Mouse (Mus musculus) ovary, postnatal 36 days (tissue): ENCODE measurements around the gene Ankrd60.

Source experiments
- DNase-seq: peaks from one replicate; pipeline ENCODE4 v3.0.0; 2022; ENCODE audit warnings: low spot score, mixed read lengths

Ankrd60 gene

DNA sequence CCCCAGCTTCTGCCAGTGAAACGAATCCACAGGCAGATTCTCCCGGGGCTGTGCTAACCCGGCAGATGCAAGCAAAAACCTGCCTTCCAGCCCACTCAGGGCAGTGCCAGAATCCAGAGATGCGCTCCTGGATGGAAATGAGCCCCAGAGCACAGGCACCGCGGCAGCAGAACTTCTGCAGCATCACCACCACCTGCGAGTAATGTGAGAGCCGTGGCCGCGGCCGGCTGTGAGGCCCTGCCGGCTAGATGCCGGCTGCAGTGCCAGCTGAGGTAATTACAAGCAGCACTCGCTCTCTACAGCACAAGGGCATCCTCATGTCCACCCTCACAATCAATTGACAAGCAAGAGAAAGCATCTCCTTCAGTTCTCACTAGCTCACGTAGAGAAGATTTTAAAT is 6.2 kb upstream of the Ankrd60 start:
- DNase-seq, result no peak

DNA sequence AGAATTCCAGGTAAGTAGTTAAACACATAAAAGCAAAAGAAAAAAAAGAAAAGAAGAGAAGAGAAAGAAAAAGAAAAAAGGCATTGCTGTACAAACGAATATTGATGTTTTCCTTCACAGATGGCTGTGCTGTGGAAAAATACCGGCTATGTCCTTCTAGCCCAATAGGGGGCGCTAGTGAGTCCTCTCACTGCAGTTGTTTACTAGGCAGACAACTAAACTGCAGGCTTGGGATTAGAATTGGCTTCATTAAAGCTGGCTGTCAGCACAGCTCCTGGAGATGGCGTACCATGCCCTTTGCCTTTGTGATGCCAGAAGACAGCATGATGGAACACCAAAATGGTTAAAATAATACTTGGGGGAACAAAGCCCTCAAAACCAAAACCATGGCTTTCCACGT is 5.3 kb upstream of the Ankrd60 start:
- no peak for DNase-seq

DNA sequence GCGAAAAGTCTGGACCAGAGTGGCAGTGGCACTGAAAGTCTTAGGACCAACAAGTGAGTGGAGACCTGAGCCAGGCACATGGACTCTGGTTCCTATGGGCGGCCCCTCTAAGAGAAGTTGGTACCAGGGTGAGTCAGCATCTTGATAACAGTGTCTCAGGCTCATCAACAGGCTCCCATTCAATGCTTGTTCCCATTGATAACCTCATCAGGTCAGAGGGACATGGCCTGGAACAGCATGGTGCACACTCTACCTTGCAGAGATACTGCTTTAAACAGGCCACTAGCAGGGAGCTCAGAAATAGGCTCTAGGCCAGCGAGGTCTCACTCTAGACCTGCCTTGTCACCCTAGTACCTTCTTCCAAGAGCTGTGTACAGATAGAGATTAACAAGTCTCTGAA is 4.7 kb upstream of the Ankrd60 start:
- no peak for DNase-seq

DNA sequence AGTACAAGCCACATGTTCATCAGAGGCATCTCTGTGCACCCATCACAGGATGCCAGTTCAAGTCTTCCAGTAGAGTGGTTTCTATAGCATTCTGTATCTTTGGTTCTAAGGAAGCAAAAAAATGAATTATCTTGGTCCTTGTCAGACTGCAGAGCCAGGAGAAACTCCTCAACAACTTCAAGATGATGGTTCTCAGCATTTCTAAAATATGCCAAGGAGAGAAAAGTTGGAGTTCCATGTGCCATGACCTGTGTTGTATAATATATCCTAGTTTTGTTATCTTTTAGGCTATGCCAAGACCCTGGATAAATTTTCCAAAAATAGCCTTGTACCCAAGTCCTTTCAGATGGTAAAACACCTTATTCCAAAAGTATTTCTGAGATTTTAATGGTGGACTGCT is 2.9 kb upstream of the Ankrd60 start:
- no peak for DNase-seq

DNA sequence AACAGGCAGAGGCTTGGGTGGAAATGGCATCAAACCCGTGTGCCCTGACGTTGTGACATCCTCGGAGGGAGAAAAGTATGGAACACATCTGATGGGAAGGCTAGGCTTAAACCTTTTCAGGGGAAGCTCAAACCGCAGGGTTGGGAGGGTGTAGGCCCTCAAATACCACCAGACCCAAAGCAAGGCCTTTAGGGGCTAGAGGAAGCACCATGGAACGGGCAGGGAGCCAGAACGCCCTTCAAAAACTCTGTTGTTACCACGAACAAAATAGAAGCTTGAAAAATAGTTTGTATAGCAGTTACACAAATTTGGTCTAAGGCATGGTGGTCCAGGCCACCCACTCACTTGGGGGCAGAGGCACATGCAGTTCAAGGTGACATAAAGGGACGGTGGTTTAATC is 430 bp upstream of the Ankrd60 start:
- DNase-seq, result no peak

DNA sequence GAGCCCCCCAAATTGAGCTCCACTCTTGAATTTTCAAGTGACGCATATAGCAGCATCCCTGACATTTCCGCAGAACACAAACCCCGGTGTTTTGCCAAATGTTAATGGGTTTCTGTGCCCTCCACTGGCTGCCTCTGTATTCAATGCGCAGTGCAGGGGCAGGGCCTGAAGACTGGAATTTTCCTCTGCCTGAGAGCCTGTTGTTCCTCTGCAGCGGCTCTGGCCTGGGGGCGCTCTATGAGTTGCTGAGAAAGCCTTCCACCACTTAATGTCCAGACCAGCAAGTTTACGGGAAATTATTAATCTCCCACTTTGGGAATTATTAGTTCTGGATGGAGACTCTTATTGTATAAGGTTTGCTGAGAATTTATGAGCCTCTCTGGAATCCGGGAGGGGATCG is 14.0 kb downstream of the Ankrd60 start:
- DNase-seq, result no peak

DNA sequence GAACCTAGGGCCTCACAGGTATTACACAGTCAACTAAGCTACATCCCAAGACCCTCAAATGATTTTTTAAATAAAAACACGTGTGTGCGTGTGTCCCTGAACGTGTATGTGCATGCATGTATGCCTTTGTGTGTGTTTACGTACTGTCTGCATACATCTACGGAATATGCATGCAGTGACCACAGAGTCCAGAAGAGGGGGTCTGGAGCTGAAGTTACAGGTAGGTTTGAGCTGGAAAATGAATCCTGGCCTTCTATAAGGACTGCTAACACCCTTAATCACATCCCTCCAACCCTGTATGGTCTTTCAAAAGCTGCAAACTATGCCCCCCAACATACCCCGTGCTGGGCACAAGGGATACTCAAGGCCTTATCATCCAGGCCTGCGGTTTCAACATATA is 14.8 kb downstream of the Ankrd60 start:
- DNase-seq, result no peak

DNA sequence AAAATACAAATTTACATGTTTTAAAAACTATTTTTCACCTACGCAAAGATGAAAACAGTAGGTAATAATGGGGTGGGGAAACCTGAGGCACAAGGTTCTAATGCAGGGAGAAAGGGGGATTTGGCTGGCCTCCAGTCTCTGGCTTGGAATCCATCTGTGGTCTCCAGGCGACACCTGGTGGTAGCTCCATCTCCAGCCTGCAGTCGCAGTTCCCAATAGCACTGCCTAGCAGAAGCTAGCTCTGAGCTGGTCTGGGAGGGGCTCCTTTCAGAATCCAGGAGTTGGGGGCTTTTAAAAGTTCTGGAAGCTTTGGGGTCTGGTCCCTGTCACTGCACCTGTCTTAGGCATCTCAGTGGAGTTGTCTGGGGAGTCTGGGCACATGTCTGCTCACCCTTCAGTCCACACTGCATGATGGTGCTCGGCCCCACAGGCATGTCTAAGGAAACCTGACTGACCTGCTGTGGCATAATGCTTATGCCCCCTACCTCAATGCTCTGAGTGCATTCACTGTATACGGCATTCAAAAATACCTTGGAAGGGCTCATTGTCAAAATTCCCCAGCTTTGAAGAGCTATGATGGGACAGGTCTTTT is 16.2 kb downstream of the Ankrd60 start:
- peak; percentile 62 for DNase-seq

DNA sequence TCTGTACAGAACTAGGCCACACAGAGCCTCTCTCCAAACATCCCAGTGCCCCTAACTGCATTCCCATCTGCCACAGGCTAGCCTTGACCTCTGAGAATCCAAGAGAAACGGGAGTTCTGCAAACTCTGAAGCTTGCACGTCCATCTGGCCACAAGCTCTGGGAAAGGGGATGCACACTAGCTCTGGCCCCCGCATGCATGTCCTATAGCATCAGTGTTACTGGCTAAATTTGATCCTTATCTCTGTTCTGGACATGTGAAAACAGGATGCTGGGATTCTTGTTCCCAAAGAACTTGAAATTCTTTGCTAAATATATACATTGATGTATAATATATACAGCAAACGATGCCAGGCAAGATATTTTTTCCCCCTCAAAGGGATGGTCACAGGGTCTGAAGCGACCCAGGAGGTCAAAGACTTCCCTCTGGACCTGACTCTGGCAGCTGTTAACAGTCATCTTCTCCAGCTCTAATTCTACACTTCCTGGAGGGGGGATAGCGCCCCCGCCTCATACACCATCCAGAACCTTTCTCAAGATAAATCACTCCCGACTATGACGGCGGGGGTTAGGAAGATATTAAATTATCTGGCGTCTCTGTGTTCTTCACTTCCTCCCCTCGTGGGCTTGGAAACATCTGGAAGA is 19.3 kb downstream of the Ankrd60 start:
- DNase-seq, result no peak

DNA sequence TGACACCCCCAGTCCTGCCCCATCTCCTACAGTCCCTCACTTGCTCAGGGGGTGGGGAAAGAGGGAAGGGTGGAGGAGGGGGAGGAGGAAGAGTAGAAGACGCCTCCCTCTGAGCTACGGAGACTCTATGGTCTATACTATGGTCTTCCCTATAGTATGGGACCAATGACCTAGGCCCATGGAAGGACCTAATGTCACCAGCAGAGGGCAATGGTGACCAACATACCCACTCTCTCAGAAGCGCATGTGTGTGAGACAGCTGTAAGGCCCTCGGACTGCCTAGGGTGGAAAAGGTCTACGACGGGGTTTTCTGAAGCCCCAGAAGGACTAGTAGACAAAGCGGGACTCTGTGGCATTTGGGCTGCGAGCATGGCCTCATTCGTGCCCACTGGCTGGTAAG is 24.3 kb downstream of the Ankrd60 start:
- DNase-seq, result no peak

DNA sequence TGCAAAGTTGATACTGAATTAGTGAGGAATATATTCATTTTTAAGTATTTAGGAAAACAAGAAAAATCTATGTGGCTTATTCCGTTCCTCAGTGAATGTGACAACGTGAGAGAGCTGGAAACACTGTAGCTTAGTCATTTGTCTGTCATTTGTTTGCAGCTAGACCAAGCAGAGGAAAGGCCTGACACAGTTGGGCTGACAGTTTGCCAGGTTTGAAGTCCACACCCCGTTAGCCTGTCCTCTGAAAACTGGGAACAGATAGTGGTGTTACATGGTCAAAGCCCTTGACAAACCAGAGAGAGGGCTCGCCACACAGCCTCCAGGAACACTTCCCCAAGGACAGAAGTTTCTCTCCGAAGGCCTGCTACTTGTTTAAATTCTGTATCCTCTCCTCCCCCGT is 27.5 kb downstream of the Ankrd60 start:
- no peak for DNase-seq

DNA sequence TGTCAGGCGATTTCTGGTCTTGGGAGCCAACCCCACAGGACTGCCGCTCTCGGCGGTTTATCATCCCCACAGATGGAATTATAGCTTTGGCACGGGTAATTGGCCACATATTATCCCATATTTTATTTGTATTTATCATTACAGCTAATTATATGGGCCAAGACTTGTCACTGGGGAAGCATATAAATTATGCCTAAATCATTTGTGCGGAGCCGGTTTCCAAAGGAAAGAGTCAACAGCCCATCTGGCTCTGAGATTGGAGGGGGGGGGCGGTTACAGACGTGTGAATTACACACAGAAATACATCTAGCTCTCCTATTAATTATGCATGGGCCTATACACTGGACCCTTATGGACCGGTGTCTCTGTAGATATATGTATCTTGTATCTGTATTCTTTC is 28.9 kb downstream of the Ankrd60 start:
- no peak for DNase-seq

DNA sequence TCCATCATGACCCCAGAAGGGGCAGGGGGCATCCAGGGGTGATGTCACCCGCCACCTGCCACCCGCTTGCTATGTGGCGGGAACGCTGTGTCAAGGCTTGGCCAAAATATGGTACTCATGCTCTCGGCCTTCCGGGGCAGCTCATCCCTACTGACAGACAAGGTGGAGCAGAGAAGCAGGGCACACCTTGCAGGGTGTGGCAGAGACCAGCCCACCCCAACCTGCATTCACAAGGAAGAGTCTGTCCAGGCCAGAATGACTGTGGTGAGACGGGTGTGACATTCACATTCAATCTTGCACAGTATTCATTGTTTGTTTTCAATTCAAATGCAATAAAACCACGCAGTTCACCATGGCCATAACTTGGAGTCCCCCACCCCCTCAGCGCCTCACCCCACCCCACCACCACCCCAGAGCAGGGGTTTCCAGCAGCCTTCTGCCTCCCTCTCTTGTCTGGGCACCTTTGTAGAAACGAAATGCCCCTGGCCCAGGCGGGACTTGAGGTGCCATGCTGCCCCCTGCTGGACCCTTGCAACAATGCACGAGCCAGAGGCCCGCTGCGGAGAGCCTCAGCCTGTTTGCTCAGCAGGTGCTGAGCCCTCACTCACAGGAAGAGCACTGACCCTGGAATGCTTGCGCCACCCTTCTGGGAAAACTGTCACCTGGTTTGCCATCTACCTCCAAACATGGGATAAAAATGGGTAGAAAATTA is 32.0 kb downstream of the Ankrd60 start:
- DNase-seq, result peak; percentile 78

DNA sequence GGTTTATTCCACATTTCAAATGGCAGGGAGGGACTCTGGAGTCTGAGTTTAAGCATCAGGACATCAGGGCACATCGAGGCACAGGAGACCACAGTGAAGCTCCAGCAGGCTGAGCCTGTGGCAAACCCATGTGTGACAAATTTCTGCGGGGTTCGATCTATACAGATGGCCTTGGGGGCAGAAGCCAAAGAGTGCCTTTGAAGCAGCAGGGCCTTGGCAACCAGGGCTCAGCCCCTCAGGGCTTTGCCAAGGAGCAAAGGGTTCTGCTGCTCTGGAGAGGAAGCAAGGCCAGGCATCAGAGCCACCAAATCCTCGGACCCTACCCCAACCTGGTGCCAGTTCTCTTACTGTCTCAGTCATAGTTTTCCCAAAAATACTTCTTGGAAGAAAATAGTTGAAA is 35.4 kb downstream of the Ankrd60 start:
- no peak for DNase-seq

DNA sequence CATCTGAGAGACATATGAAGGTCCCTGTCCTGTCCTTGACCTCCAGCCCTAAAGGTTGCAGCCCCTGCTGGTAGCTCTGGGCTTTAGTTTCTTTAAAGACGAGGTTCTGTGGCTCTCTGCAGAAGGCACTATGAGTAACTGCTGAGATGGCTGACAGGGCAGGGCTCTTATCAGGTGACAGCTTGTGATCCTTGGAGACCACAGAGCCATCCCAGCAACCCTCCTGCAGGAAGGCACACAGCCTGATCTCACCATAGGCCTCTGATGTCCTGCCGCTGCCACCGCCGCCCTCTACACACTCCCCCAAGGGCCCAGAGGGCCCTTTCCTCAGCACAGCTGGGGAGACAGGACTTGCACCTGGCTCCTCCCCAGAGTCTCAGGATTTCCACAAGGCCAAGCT is 36.4 kb downstream of the Ankrd60 start:
- no peak for DNase-seq

DNA sequence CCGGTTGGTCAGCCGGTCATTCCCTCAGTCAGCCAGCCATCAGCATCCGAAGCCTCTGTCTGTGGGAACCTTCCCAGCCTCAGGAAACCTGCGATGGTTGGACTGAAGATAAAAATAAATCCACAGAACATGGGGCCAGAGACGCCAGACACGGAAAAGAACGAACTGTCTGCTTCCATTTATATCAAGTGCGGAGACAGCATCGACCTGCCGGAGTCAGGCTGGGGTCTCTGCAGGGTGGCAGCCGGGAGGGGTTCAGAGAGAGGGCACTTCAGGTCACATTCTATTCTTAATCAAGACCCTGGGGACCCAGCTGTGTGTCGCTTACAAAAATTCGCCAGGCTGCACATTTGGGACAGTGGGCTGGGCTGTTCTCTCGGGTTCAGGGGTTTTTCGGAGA is 38.4 kb downstream of the Ankrd60 start:
- no peak for DNase-seq

DNA sequence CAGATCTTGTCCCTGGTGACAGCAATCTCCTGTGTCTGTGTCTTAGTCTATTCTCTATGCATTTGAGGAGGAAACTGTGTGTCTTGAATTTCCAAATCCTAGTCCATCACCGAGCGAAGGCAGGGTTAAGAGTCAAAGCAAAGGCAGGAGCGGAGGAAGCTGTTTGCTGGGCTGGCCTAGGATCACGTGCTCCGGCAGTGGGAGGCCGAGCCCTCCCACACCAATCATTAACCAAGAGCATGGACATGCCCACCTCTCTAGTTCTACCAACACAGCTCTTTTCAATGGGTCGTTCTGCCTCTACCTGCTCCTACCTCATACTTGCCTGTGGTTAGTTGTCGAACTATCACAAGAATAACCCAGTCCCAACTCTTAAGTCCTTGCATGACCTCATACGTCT is 42.3 kb downstream of the Ankrd60 start:
- DNase-seq, result no peak

DNA sequence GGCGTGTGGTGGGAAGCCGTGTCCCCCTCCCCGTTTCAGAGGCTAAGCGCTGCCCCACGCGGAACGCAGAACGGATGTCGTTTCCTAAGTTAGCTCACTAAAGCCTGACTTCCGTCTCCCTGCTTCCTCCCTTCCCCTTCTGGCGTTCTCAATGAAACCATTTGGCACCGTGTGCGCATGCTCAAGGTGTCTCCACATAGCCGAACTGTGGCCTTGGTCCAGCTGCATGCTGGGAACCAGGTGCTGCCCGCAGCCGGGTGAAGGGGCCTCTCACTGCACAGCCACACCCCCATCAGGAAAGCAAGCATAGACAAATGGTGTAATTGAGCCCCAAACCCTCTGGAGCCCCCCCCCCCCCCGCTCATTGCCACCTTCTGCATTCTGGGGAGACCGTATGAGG is 42.8 kb downstream of the Ankrd60 start:
- no peak for DNase-seq

DNA sequence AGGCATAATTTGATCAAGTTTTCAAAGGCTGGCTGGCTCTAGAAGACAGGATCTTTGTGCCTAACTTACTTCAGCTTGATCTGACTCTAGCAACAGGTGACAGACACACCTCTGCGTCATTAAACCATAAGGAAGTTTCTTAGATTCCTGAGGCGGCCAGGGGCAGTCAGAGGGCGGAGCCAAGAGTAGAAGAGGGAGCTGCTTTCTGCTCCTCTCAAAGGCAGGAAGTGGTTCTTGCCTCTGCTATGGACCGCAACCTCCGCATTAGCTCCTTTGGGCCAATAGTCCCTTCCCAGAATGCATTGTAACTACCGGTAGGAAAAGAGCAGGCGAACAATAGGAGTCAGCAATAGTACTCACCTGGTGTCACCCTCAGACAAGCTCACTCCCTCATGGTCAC is 43.6 kb downstream of the Ankrd60 start:
- no peak for DNase-seq

DNA sequence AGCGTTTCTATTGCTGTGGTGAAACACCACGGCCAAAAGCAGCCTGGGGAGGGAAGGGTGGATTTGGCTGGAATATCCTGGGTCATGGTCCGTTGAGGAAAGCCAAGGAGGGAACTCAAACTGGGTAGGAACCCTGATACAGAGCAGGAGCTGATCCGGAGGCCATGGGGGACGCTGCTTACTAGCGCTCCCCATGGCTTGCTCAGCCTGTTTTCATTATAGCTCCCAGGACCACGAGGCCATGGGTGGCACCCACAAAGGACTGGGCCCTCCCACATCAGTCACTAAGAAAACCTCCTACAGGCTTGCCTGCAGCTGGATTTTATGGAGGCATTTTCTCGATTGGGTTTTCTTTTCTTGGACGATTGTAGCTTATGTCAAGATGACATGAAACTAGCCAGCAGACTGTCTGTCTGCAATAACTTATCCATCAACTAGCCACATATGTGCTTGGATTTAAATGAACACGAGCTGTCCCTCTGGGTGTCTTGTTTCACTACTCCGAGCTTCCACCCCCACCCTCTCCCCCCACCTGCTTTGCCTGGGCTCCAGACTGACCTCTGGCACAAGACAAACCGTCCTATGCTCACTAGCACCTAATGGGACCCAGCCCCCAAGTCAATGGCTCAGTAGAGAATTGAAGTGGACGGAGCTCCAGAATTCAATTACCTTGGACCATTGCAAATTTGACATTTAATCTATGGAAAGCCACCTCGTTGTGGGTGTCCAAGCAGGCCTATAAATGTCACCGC is 45.3 kb downstream of the Ankrd60 start:
- no peak for DNase-seq

DNA sequence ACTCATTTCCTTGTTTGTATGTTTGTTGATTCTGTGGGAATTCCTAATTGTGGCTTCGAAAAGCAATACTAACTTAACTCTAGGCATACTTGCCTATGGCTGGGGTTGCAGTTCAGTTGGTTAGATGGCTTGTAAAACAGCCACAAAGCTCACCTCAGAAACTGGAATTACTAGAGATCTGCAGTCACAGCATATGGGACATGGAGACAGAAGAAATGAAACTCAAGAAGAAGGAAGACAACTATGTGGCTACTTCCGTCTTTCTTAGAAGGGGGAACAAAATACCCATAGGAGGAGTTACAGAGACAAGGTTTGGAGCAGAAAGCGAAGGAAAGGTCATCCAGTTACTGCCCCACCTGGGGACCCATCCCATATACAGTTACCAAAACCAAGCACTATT is 49.7 kb downstream of the Ankrd60 start:
- DNase-seq, result no peak

DNA sequence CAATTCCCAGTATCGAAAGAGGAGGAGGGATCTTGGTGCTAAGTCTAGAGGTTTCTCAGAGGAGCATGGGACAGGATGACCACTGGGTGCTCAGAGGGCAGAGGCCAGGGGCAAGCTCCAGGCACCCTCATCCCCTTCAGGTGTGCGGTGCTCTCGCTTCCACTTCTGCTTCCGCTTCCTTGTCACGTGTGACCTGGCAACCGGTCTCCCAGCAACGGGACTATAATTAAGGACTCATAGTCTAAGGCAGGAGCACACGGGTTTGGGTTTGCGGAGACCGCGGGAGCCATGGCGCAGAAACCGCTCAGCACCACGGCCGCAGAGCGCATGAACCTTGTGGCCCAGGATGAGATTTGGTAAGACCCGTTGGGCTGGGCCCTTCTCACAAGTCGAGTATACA is 55.8 kb downstream of the Ankrd60 start, which contains the start of gene 1700021F07Rik:
Gene 1700021F07Rik, plus strand, starts transcription at position 211 of the 400 bp plus-strand sequence.
- DNase-seq, result no peak
